Mouse (Mus musculus) liver, embryonic 12.5 days (tissue): ENCODE results near the gene Tead1. TPM values are rescaled to one million over a fixed set of nuclear protein-coding genes. Genes with fewer than 3 reads are reported as not detected.

Experiments
- ATAC-seq: fragments of 200-750 bp; cut with Nextera tagmentation; 2 replicates; pipeline ENCODE4 v1.8.0; 2017; ENCODE audit warnings: moderate number of reproducible peaks, mild to moderate bottlenecking, moderate library complexity
- H3K27ac ChIP-seq: fragments of 300-500 bp; sonication (generic); 2 replicates; pipeline ENCODE4 v1.5.1; 2016; ENCODE audit warnings: mild to moderate bottlenecking
- H3K27me3 ChIP-seq: fragments of 300-500 bp; sonication (generic); replicated peaks from 2 replicates; pipeline ENCODE4 v1.6.1; 2016; ENCODE audit warnings: mild to moderate bottlenecking, moderate library complexity
- H3K36me3 ChIP-seq: fragments of 300-500 bp; sonication (generic); 2 replicates; pipeline ENCODE4 v1.6.1; 2016; ENCODE audit warnings: mild to moderate bottlenecking, moderate library complexity
- H3K4me1 ChIP-seq: fragments of 300-500 bp; sonication (generic); 2 replicates; pipeline ENCODE4 v1.6.1; 2016
- H3K4me2 ChIP-seq: fragments of 300-500 bp; sonication (generic); 2 replicates; pipeline ENCODE4 v1.6.1; 2016; ENCODE audit warnings: mild to moderate bottlenecking, moderate library complexity
- H3K4me3 ChIP-seq: fragments of 300-500 bp; sonication (generic); 2 replicates; pipeline ENCODE4 v1.5.1; 2016; ENCODE audit warnings: mild to moderate bottlenecking, moderate library complexity
- H3K9ac ChIP-seq: fragments of 300-500 bp; sonication (generic); 2 replicates; pipeline ENCODE4 v1.6.1; 2016; ENCODE audit warnings: mild to moderate bottlenecking, moderate library complexity
- H3K9me3 ChIP-seq: fragments of 300-500 bp; sonication (generic); replicated peaks from 2 replicates; pipeline ENCODE4 v1.6.1; 2016; ENCODE audit warnings: mild to moderate bottlenecking, moderate library complexity
- WGBS: fragments of 180-500 bp; shearing (Covaris S2); methylation state at CpG from one replicate; pipeline ENCODE4 v1.1.7; 2016; ENCODE audit not compliant: insufficient replicate concordance; 5-methylcytosine and 5-hydroxymethylcytosine counted together
- polyA plus RNA-seq: library from polyadenylated mRNA; unstranded; fragments of >200 nt; fragmentation: Nextera tagmentation; extraction: Ambion mirVana; gene quantifications from 2 replicates; pipeline ENCODE4 v1.2.1, GENCODE M21; 2016

The Tead1 gene
- polyA plus RNA-seq, 1 experiment from 2014 or later, result 5.2 TPM

DNA sequence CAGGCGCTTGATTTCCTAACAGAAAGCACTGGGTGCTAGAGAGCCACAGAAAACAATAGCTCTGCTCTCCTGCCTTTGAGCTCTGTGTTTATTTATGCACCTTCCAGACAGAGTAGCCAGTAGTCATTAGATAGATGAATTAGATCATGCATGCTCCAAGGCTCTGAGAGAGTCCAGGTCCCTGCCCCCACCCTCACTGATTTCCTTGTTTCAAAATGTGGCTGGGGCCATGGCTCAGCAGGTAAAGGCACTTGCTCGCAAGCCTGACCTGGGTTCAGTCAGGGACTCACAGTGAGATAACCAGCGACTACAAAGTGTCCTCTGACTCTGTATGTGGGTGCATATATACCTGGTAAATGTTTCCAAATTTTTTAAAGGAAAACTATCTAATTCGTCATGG is 174.7 kb downstream of the Tead1 start:
- Histone ChIP-seq H3K27me3 (peaks cover 32% of the 10 kb centered on the region; the same call in 1 of the 2 replicates), H3K4me1 (0 out of 2 replicates have a peak, but pooled peaks cover 2% of the 10 kb centered on the region), H3K36me3 (no peaks in the 10 kb centered on the region), H3K4me2 (no peak overlapping the region), H3K4me3 (no peak overlapping the region), H3K27ac (no peak overlapping the region), H3K9me3 (no peaks in the 10 kb centered on the region), H3K9ac (no peak overlapping the region)
- 47% methylated on average over 4 of the region's 4 CpGs for WGBS
- ATAC-seq, result no peak

- no peak for ATAC-seq
- 0 out of 2 replicates have a peak, but pooled peaks cover 2% of the 10 kb centered on the region for H3K4me1 ChIP-seq
Measured at GRCm38 (mm10) chr7:112854516-112854915, 175.4 kb downstream of the Tead1 start.

DNA sequence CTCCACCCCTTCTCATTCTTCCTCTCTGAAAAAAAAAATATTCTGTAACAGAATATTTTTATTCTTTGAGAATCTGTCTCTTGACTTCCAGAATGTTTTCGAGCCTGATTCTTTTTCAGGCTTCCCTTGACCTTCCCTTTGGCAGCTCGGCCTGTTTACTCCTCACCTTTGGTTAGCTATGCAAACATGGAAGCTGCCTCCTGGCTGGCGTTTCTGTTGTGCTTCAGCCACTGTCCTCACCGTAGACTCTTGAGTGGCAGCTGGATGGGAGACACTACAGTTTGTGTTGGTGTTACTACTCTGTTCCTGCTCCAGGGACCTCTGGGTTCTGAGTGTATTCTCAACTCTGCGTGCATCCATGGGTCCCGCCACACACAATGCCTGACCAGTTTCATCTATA is 176.3 kb downstream of the Tead1 start:
- Histone ChIP-seq H3K9ac (no peak overlapping the region), H3K9me3 (no peaks in the 10 kb centered on the region), H3K4me3 (no peak overlapping the region), H3K36me3 (no peaks in the 10 kb centered on the region), H3K4me1 (0 out of 2 replicates have a peak, but pooled peaks cover 2% of the 10 kb centered on the region), H3K4me2 (no peak overlapping the region), H3K27ac (no peak overlapping the region), H3K27me3 (peaks cover 31% of the 10 kb centered on the region; the same call in 1 of the 2 replicates)
- 55% methylated on average over 6 of the region's 6 CpGs for WGBS
- ATAC-seq, result no peak

More at GRCm38 (mm10) chr7:112854516-112854915, 175.4 kb downstream of the Tead1 start:
- H3K9me3 ChIP-seq, result no peaks in the 10 kb centered on the region
- H3K4me3 ChIP-seq, result no peak overlapping the region
- 53% methylated on average over 5 of the region's 5 CpGs for WGBS
- no peak overlapping the region for H3K4me2 ChIP-seq
- no peak overlapping the region for H3K27ac ChIP-seq
- H3K36me3 ChIP-seq, result no peaks in the 10 kb centered on the region
- peaks cover 35% of the 10 kb centered on the region; the same call in 1 of the 2 replicates for H3K27me3 ChIP-seq
- no peak overlapping the region for H3K9ac ChIP-seq

DNA sequence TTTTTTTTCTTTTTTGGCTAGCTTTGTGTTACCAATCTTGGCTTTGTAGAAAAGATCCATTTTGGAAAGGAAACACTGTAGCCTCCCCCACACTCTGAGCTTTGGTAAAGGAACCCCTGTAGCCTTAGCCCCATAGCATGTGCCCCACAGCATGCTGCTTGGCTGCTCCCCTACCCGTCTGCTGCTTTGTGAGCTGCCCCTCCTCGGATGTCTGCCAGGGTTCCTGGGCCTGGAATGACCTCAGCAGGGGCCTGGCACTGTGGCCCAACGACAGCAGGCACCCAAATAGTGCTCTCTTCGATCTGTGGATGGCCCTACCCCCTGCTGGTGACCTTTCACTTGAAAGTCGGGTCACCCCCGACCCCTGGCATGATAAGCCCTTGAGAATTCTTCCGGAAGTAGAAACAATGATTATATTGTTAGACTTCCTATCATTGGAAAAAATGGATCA is 177.0 kb downstream of the Tead1 start:
- H3K27ac ChIP-seq, result no peak overlapping the region

DNA sequence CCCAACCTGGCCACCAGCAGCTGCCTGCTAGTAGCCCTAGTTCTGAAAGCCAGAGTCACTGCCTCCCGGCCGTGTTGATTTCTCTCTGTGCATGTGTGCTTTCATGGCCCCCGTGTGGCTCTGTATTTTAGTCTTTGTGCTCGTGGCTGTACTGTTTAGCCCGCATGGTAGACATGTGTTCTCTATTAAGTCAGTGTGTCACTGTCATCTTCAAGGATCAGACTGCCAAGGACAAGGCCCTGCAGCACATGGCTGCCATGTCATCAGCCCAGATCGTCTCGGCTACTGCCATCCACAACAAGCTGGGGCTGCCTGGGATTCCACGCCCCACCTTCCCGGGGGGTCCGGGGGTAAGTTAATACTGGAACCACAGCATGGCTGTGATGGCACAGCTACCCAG is 177.5 kb downstream of the Tead1 start:
- peaks cover 24% of the 10 kb centered on the region; the same call in 1 of the 2 replicates for H3K27me3 ChIP-seq
- no peak overlapping the region for H3K27ac ChIP-seq
- ATAC-seq, result no peak
- H3K9me3 ChIP-seq, result no peaks in the 10 kb centered on the region
- no peak overlapping the region for H3K4me2 ChIP-seq
- WGBS, result 68% methylated on average over 10 of the region's 10 CpGs
- 0 out of 2 replicates have a peak, but pooled peaks cover 2% of the 10 kb centered on the region for H3K4me1 ChIP-seq
- no peak overlapping the region for H3K9ac ChIP-seq
- H3K36me3 ChIP-seq, result 0 out of 2 replicates have a peak, but pooled peaks cover 3% of the 10 kb centered on the region
- H3K4me3 ChIP-seq, result no peak overlapping the region

More for the DNA sequence above, 177.0 kb downstream of the Tead1 start:
- no peak overlapping the region for H3K4me3 ChIP-seq
- no peaks in the 10 kb centered on the region for H3K9me3 ChIP-seq
- H3K9ac ChIP-seq, result no peak overlapping the region
- WGBS, result 45% methylated on average over 7 of the region's 7 CpGs
- 0 out of 2 replicates have a peak, but pooled peaks cover 2% of the 10 kb centered on the region for H3K4me1 ChIP-seq
- no peak for ATAC-seq
- H3K4me2 ChIP-seq, result no peak overlapping the region
- H3K27me3 ChIP-seq, result peaks cover 24% of the 10 kb centered on the region; the same call in 1 of the 2 replicates
- H3K36me3 ChIP-seq, result no peaks in the 10 kb centered on the region

- H3K27me3 ChIP-seq, result peaks cover 34% of the 10 kb centered on the region
- H3K4me3 ChIP-seq, result no peak overlapping the region
- WGBS, result 25% methylated on average over 6 of the region's 6 CpGs
- no peak overlapping the region for H3K27ac ChIP-seq
- no peak for ATAC-seq
- no peak overlapping the region for H3K9ac ChIP-seq
- H3K4me2 ChIP-seq, result no peak overlapping the region
- H3K9me3 ChIP-seq, result no peaks in the 10 kb centered on the region
- H3K36me3 ChIP-seq, result peaks cover 13% of the 10 kb centered on the region
- 0 out of 2 replicates have a peak, but pooled peaks cover 2% of the 10 kb centered on the region for H3K4me1 ChIP-seq
Measured at GRCm38 (mm10) chr7:112859887-112860286, 180.8 kb downstream of the Tead1 start.

DNA sequence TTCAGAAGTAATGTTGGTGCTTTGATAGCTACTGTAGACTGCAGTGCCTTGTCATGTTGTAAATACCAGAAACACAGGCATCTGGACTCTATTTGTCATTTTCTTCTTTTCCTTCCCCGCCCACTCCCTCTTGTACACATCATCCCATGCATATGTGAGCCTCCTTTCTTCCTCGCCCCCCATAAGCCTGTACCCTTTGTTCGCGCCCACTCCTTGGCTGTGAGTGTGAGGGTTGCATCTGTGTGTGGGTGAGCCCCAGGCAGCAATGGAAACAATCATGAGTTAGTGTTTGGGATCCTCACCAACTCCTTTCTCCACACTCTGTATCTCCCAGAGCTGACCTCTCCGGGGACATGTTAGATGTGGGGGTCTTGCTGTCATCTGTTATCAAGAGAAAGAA is 183.0 kb downstream of the Tead1 start:
- no peaks in the 10 kb centered on the region for H3K9me3 ChIP-seq
- peaks cover 13% of the 10 kb centered on the region for H3K36me3 ChIP-seq
- no peak overlapping the region for H3K4me3 ChIP-seq
- H3K4me1 ChIP-seq, result no peaks in the 10 kb centered on the region
- 70% methylated on average over 5 of the region's 5 CpGs for WGBS
- no peak overlapping the region for H3K9ac ChIP-seq
- ATAC-seq, result no peak
- H3K4me2 ChIP-seq, result no peak overlapping the region
- no peak overlapping the region for H3K27ac ChIP-seq
- peaks cover 19% of the 10 kb centered on the region for H3K27me3 ChIP-seq

GRCm38 (mm10) chr7:112864188-112864587 is 185.1 kb downstream of the Tead1 start:
- H3K4me1 ChIP-seq, result no peaks in the 10 kb centered on the region
- no peaks in the 10 kb centered on the region for H3K9me3 ChIP-seq
- H3K27me3 ChIP-seq, result peaks cover 18% of the 10 kb centered on the region
- no peak overlapping the region for H3K4me2 ChIP-seq
- no peak overlapping the region for H3K4me3 ChIP-seq
- 79% methylated on average over 8 of the region's 8 CpGs for WGBS
- H3K36me3 ChIP-seq, result peaks cover 13% of the 10 kb centered on the region
- H3K9ac ChIP-seq, result no peak overlapping the region
- no peak for ATAC-seq
- H3K27ac ChIP-seq, result no peak overlapping the region

- no peak for ATAC-seq
- no peak overlapping the region for H3K4me2 ChIP-seq
- H3K4me3 ChIP-seq, result no peak overlapping the region
- no peak overlapping the region for H3K9ac ChIP-seq
- peaks cover 13% of the 10 kb centered on the region for H3K36me3 ChIP-seq
- H3K27me3 ChIP-seq, result peaks cover 25% of the 10 kb centered on the region
- H3K27ac ChIP-seq, result no peak overlapping the region
- H3K9me3 ChIP-seq, result no peaks in the 10 kb centered on the region
- WGBS, result 0% methylated on average over 2 of the region's 2 CpGs
- H3K4me1 ChIP-seq, result no peaks in the 10 kb centered on the region
Measured at GRCm38 (mm10) chr7:112865739-112866138, 186.6 kb downstream of the Tead1 start.

DNA sequence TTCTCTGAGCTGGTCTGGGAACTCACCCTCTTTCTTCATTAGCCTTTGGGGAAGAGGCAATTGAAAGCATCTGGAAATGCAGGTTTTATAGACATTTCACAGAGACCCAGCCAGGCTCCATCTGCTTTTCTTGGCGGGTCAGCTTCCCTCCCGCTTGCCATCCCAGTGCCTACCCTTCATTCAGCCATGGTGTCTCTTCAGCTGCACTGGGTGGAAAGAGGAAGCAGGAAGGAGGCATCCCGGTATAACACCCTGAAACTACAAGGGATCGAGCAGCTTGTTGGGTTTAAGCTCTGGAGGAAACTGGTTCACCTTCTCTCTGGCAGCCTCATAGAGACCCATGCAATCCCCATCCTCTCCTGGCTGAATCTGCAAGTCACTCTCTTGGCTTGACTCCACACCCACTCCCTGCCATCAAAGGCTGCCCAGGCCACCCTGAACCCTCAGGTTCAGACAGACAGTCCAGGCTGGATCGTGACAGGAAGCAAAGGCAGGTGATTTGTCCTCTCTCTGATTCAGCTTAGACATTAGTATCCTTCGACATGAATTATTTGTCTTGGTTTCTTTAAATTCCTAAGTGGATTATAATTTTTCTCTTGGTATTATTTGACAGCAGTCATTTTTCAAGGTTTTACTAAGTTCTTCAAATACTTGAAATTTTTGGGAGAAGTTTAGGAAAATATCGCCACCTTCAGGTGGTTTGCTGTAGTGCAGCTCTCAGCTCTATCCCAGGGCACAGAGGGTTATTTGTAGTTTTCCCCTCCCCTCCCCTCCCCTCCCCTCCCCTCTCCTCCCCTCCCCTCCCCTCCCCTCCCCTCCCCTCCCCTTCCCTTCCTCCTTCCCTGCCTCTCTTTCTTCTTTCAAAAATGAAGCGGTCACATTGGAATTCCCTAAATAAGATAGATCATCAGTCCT is 189.7 kb downstream of the Tead1 start:
- Histone ChIP-seq H3K9ac (no peak overlapping the region), H3K27me3 (peaks cover 11% of the 10 kb centered on the region; the same call in 1 of the 2 replicates), H3K4me3 (no peak overlapping the region), H3K4me1 (no peaks in the 10 kb centered on the region), H3K27ac (no peak overlapping the region), H3K4me2 (no peak overlapping the region), H3K36me3 (no peaks in the 10 kb centered on the region; the same call in 1 of the 2 replicates), H3K9me3 (no peaks in the 10 kb centered on the region)
- ATAC-seq, result no peak
- WGBS, result 43% methylated on average over 8 of the region's 8 CpGs

DNA sequence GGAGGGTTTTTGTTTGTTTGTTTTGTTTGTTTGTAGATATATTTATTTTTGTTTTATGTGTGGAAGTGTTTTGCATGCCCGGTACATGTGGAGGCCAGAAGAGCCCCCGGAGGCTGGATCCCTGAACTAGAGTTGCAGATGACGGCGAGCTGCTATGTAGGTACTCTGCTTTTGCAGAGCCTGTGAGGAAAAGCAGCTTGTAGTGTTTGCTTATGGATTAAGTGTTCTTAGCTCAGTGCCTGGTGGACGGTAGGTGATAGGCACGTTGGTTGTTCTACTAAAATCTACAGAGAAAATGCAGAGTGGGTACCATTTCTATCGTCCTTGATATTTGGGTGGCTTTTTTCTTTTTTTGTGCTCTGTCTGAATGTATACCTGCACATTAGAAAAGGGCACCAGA is 192.6 kb downstream of the Tead1 start:
- Histone ChIP-seq H3K27me3 (peaks cover 11% of the 10 kb centered on the region; the same call in 1 of the 2 replicates), H3K36me3 (peaks cover 3% of the 10 kb centered on the region), H3K4me1 (no peaks in the 10 kb centered on the region), H3K27ac (no peak overlapping the region), H3K4me3 (no peak overlapping the region), H3K4me2 (no peak overlapping the region), H3K9ac (no peak overlapping the region), H3K9me3 (no peaks in the 10 kb centered on the region)
- 69% methylated on average over 7 of the region's 7 CpGs for WGBS
- no peak for ATAC-seq
